Mouse (Mus musculus) Patski (cell line): ENCODE measurements around the gene Nudt1. TPM values are rescaled to one million over a fixed set of nuclear protein-coding genes. Genes with fewer than 3 reads are reported as not detected.

Experiments used
- ATAC-seq: fragments of 100-300 bp; one replicate; pipeline ENCODE4 v1.8.0; 2021
- CTCF ChIA-PET: fragments of 350-600 bp; sonication (Branson Sonifier 250); formaldehyde crosslinking; loops from one replicate; lab custom pipeline; 2022; ENCODE audit warnings: inconsistent platforms; lab: Charles Lee
- POLR2A ChIA-PET: fragments of 350-600 bp; sonication (Branson Sonifier 250); formaldehyde crosslinking; loops from one replicate; lab custom pipeline; 2022; ENCODE audit warnings: antibody characterized with exemption, inconsistent platforms; lab: Charles Lee
- DNase-seq: peaks from one replicate; pipeline ENCODE4 v3.0.0-alpha.2; 2011; ENCODE audit warnings: low read depth, low spot score
- H3K27me3 ChIP-seq: fragments of 371-371 bp; one replicate; pipeline ENCODE4 v1.5.1; 2021
- CTCF ChIP-seq: fragments of 100-300 bp; IDR thresholded peaks from one replicate; pipeline ENCODE4 v1.5.1; 2021
- in situ Hi-C: fragments of 300-500 bp; cut with MboI; formaldehyde crosslinking; loops from 3 replicates; pipeline ENCODE4 v1.11.1; 2018; ENCODE audit warnings: low pct_unique_long_range_greater_than_20kb, mixed read lengths
- polyA plus RNA-seq: library from polyadenylated mRNA; unstranded; gene quantifications from one replicate; pipeline ENCODE4 v1.2.3, GENCODE M21; 2021

The Nudt1 gene
- polyA plus RNA-seq, 1 experiment from 2014 or later, result 38.0 TPM

DNA sequence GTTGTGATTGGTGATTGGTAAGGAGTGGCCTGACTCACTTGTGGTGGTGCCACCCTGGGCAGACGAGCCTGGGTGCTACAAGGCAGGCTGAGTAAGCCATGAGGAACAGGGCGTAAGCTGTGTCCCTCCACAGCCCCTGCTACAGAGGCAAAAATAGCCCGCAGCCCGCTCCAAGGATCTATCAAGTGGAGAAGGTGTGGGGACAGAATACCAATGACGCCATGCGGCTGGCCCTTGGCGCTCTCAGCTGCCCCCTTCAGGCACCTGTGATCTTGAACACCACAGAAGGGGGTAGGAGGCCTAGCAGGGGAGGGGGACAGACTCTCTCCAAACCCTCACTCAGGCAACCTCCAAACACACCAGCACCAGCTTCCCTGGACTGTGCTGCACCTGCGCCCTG, 15.4 kb upstream of the Nudt1 start:
- POLR2A ChIA-PET, result no interaction called here
- in situ Hi-C loops, result no loop called here
- no peak for ATAC-seq
- CTCF ChIA-PET, result interaction anchor here (0.9 to 1.2 kb wide), 2 partner anchors 12 to 14 kb away, joined by 3 to 5 read pairs; no protein-coding TSS in a partner anchor
- TF ChIP-seq CTCF, result no peak
- no peaks in the 10 kb centered on the region for H3K27me3 ChIP-seq
- no peak for DNase-seq

DNA sequence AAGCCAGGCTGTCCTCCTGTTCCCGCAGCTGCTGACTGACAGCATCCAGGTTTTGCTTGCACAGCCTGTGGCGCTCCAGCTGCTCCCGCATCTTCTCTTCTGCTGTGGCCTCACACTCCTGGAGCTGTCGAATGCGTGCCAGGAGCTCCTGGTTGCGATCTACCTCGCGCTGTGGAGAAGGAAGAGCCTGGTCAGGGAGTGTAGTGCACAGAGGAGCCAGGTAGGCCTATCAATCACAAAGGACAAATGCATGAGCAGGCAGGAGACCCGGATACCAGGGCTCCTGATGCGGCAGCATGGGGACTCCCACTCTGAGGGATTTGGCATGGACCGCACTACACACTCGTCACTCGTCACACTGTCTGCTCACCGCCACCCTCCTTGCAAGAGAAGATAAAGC, 13.9 kb upstream of the Nudt1 start:
- ATAC-seq (no peak), DNase-seq (no peak)
- H3K27me3 ChIP-seq, result no peaks in the 10 kb centered on the region
- ChIA-PET POLR2A (interaction anchor here (1.1 kb wide), 1 partner anchor 11 kb away, joined by 5 read pairs; no protein-coding TSS in a partner anchor), CTCF (no interaction called here)
- TF ChIP-seq CTCF, result no peak
- in situ Hi-C loops, result no loop called here

DNA sequence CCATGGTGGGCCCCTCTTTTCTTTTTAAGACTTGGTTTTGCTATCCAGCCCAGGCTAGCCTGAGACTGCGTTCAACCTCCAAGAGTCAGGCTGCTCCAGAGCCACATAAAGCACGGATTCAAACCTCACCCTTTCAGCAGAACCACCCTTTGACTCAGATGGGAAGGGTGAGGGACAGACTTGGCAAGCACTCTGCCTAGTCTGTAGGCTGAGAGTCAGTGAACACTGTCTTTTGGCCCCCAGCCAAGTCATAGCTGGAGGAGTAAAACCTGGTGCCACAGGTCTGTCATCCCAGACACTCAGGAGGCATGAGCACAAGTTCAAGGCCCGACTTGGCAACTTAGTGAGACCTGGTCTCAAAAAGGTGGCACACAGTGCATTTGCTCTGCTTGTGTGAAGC, 4.7 kb upstream of the Nudt1 start:
- ATAC-seq (no peak), DNase-seq (no peak)
- ChIA-PET CTCF (interaction anchor here (1.3 kb wide), 1 partner anchor 20 kb away, joined by 4 read pairs; no protein-coding TSS in a partner anchor), POLR2A (interaction anchor here (1.0 kb wide), 1 partner anchor 14 kb away, joined by 3 read pairs; no protein-coding TSS in a partner anchor)
- no peaks in the 10 kb centered on the region for H3K27me3 ChIP-seq
- no peak for TF ChIP-seq CTCF
- in situ Hi-C loops, result no loop called here

DNA sequence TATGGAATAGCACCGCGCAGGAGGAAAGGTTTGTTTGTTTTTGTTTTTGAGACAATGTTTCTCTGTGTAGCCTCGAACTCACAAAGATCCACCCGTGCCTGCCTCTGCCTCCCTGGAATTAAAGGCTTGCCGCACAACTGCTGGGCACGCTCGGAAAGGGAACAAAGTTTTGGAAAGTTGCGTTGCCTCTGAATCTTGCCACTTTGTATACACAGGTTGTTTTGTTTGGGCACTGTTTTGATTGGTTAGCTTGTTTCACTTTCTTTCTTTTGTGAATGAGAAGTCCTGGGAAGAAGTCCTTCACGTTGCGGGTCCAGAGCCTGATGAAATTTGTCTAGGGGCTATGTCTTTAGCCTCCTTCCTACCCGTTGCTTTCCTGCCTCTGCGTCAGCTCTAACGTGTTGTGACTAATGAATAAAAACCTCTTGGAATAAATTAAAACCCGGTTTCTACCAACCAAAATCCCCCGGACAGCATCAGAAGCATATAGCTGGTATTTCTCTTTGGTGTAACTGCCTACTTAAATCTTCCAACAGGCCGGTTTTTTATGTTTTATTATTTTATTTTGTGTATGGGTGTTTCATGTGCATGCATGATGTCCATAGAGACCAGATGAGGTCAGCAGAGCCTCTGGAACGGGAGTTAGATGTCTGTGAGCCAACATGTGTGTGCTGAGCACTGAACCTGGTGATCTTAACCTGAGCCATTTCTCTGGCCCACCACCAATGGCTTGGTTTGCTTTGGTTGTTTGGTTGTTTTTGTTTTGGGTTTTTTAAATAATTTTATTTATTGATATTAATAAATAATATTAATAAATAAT, 510 bp downstream of the Nudt1 start:
- POLR2A ChIA-PET, result interaction anchor here (0.7 kb wide), 1 partner anchor 185 kb away, joined by 3 read pairs; no protein-coding TSS in a partner anchor
- DNase-seq, result no peak
- in situ Hi-C loops, result no loop called here

GRCm38 (mm10) chr5:140324058-140324457, 2.6 kb downstream of the Nudt1 start:
- POLR2A ChIA-PET, result no interaction called here
- no peak for TF ChIP-seq CTCF
- DNase-seq (no peak), ATAC-seq (no peak)
- CTCF ChIA-PET, result interaction anchor here (1.0 kb wide), 1 partner anchor 73 kb away, joined by 3 read pairs; no protein-coding TSS in a partner anchor
- H3K27me3 ChIP-seq, result no peaks in the 10 kb centered on the region
- in situ Hi-C loops, result no loop called here

More for the DNA sequence above, 510 bp downstream of the Nudt1 start:
- CTCF ChIA-PET, result interaction anchor here (0.8 to 1.6 kb wide), 2 partner anchors 14 to 82 kb away, joined by 4 read pairs; no protein-coding TSS in a partner anchor
- ATAC-seq, result peak; percentile 14
- no peaks in the 10 kb centered on the region for H3K27me3 ChIP-seq
- no peak for TF ChIP-seq CTCF

GRCm38 (mm10) chr5:140331615-140332512, 10.4 kb downstream of the Nudt1 start, which contains the start of gene Mrm2:
Gene Mrm2 (minus strand): TSS chr5:140331898.
- CTCF ChIA-PET, result interaction anchor here (0.7 to 3.7 kb wide), 7 partner anchors 10 to 490 kb away, joined by 3 to 20 read pairs (median 5); no protein-coding TSS in a partner anchor
- ATAC-seq, result peak; percentile 71
- POLR2A ChIA-PET, result interaction anchor here (0.9 to 1.1 kb wide), 2 partner anchors 16 to 57 kb away, joined by 3 read pairs; partner anchors contain the start of gene Snx8
- in situ Hi-C loops, result no loop called here
- H3K27me3 ChIP-seq, result no peaks in the 10 kb centered on the region
- no peak for DNase-seq
- TF ChIP-seq CTCF, result peak; percentile 78

GRCm38 (mm10) chr5:140332519-140332918, 11.1 kb downstream of the Nudt1 start:
- POLR2A ChIA-PET, result interaction anchor here (1.1 kb wide), 1 partner anchor 17 kb away, joined by 3 read pairs; no protein-coding TSS in a partner anchor
- no peak for TF ChIP-seq CTCF

DNA sequence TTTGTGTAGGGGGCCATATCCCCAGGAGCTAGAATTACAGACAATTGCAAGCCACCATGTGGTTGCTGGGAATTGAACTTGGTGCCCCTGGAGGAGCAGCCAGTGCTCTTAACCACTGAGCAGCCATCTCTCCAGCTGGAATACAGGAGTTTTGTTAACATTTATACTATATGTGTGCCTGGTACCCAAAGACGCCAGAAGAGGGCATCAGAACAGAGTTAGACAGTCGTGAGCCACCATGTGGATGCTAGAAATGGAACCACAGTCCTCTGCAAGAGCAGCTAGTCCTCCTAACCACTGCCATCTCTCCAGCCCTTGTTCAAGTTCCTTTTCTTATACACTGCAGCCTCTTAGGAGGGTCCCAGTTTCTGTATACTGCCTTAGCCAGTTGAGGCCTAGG, 12.2 kb downstream of the Nudt1 start:
- POLR2A ChIA-PET, result interaction anchor here (0.9 kb wide), 1 partner anchor 425 kb away, joined by 3 read pairs; no protein-coding TSS in a partner anchor
- in situ Hi-C loops, result no loop called here
- H3K27me3 ChIP-seq, result no peaks in the 10 kb centered on the region
- TF ChIP-seq CTCF, result peak; percentile 81
- ATAC-seq (no peak), DNase-seq (no peak)
- CTCF ChIA-PET, result interaction anchor here (0.9 to 3.7 kb wide), 7 partner anchors 9 to 81 kb away, joined by 3 to 20 read pairs (median 5); no protein-coding TSS in a partner anchor

More at GRCm38 (mm10) chr5:140332519-140332918, 11.1 kb downstream of the Nudt1 start:
- H3K27me3 ChIP-seq, result no peaks in the 10 kb centered on the region
- ATAC-seq, result no peak
- in situ Hi-C loops, result no loop called here
- no peak for DNase-seq
- CTCF ChIA-PET, result interaction anchor here (0.9 to 3.7 kb wide), 4 partner anchors 10 to 64 kb away, joined by 3 to 20 read pairs (median 8); no protein-coding TSS in a partner anchor

DNA sequence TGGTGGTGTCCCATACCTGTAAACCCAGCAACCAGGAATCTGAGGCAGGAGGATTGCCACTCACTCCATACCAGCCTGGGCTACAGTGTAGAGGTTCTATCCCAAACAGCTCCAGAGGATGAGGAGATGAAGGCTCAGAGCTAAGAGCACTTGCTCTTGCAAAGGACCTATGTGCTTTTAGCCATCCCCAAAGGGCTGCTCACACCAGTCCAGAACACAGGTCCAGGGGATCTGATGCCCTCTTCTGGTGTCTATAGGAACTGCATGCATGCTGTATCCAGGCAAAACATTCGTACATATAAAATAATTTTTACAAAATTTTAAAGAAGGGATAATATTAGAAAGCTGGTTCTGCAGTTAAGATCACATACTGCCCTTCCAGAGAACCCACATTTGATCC, 15.2 kb downstream of the Nudt1 start:
- DNase-seq (no peak), ATAC-seq (no peak)
- no peaks in the 10 kb centered on the region for H3K27me3 ChIP-seq
- in situ Hi-C loops, result loop anchor here (5.0 kb wide), 1 partner anchor 56 kb away; no protein-coding TSS in a partner anchor
- ChIA-PET POLR2A (no interaction called here), CTCF (interaction anchor here (0.8 to 5.4 kb wide), 13 partner anchors 9 to 498 kb away, joined by 3 to 28 read pairs (median 5); partner anchors contain the start of genes Mad1l1, Nudt1 and Snx8)
- TF ChIP-seq CTCF, result peak; percentile 89
